18 mouse cellular contexts compared by ENCODE assay signal in genomic region chr1:154918406-154918805, GRCm38 (mm10). TPM values are rescaled to one million over a fixed set of nuclear protein-coding genes. Genes with fewer than 3 reads are reported as not detected.
DNase-seq lines count a peak whose midpoint lies in the region; ATAC-seq lines count a peak whose summit lies in the region.
"Had no signal": no experiment of that assay in that cellular context is flagged by ENCODE, and none has a peak within 500 bp of the region (broad histone marks: within the 10 kb centered on the region; RNA-seq: fewer than 3 reads in every experiment).

No protein-coding gene starts in this region.

- no peak for ATAC-seq in erythroblast, adult 5-6 weeks (replicated peaks; ENCODE audit: low FRiP score, poor library complexity, severe bottlenecking)
- ATAC-seq: activated CD4-positive, CD25-positive, alpha-beta regulatory T cell, adult 4 months; Patski had no signal

- DNase-seq in gastrocnemius, adult 18-20 months (ENCODE audit: low spot score) = peak; percentile 7
- no peak for DNase-seq in gastrocnemius, adult 8-10 months (ENCODE audit: low spot score in 2 of 2)
- peak; percentile 16 for DNase-seq in NIH3T3 (ENCODE audit: low read depth)
- DNase-seq in heart, adult 9 months (ENCODE audit: low spot score in 2 of 2) = peak; percentile 56 to 60
- peak; percentile 26 for DNase-seq in lung, postnatal 14 days
- DNase-seq in thymus, postnatal 36 days = no peak
- DNase-seq: cerebellum, adult 11-12 months; cerebellum, postnatal 36 days; gastrocnemius, postnatal 25 days; kidney, adult 18-20 months; kidney, postnatal 14 days; layer of hippocampus, adult 9-11 months; midbrain, embryonic 14.5 days; retina, postnatal 1 day; right cerebral cortex, postnatal 4 days had no signal

RNA-seq across cellular contexts. Expression of gene Cacna1e, which starts 34.1 kb away (rescaled TPM):
- under 1 TPM; 0.05 to 0.07 TPM for total RNA-seq in gastrocnemius, adult 18-20 months (2021)
- total RNA-seq in gastrocnemius, adult 8-10 months (2022) = under 1 TPM in 3 of 4 experiments, not detected in 1; 0.02 to 0.16 (median 0.07) TPM
- 0.63 and 1.2 TPM in 2 replicates for total RNA-seq in erythroblast, adult 5-6 weeks (2015; ENCODE audit: low replicate concordance)
- total RNA-seq in erythroblast, adult 5-6 weeks (2017; ENCODE audit: low replicate concordance) = 0.85 and 0.98 TPM in 2 replicates

Comparison
In these comparisons a context has a peak if more than half of its experiments do, and no peak if none do; other contexts are left out.
1. DNase-seq: peak in gastrocnemius, adult 18-20 months (single experiment), NIH3T3 (single experiment), heart, adult 9 months (2 of 2) and lung, postnatal 14 days (single experiment); none in gastrocnemius, adult 8-10 months (0 of 2) and thymus, postnatal 36 days (0 of 2).